Mouse (Mus musculus): ENCODE measurements around the gene Atm. TPM values are rescaled to one million over a fixed set of nuclear protein-coding genes. Genes with fewer than 3 reads are reported as not detected.

Atm gene
- 21.7 and 22.8 TPM in 2 replicates for polyA plus RNA-seq (2016; fragmentation: Nextera tagmentation; extraction: Ambion mirVana)

DNA sequence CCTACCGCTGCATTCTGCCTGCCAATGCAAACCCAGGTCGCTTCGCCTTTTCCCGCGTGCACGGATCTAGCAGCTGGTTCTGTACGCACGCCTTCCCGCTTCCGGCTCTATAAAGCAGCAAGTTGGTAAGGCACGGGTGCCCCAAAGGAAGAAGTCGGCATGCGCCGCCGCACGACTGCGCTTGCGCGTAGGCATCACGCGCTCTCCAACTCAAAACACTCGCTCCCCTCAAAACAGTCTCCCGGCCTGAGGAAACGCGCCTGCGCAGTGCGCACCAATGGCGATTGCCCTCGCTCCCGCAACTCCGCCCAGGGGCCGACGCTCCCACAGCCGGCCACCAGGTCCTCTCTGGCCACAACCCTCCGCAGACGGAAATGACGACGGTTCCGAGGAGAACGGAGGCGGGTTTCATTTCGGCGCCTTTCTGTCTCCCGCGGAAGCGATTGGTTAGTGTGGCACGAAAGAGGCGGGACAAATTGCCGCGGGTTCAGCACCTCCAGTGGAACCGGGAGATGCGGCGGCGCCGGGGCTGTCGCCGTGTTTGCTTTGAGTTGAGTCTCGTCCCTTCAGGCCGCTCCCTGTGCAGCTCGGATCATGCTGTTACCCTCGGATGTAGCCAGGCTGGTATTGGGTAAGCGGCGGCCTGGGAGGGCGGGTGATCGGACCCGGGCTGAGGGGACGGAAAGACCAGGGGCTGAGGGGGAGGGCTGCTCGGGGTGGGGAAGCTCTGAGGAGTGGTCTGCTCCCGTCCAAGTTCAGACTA, at the start of gene Atm, which contains the start of gene Npat:
Atm (minus strand) TSS at position 183 of the 763 bp plus-strand sequence.
Npat (plus strand) TSS at position 490 of the 763 bp plus-strand sequence.
- Histone ChIP-seq H3K27ac (peak within 1 kb of the TSS; percentile 93), H3K9ac (peak within 1 kb of the TSS; percentile 94), H3K4me2 (peak within 1 kb of the TSS; percentile 90), H3K4me3 (replicated peaks) (peak within 1 kb of the TSS; percentile 85), H3K4me1 (peaks cover 28% of the 10 kb centered on the region), H3K36me3 (replicated peaks) (0 out of 2 replicates have a peak, but pooled peaks cover 3% of the 10 kb centered on the region), H3K9me3 (no peaks in the 10 kb centered on the region), H3K27me3 (no peaks in the 10 kb centered on the region)
- WGBS = under 1% methylated on average over 69 of the region's 69 CpGs
- ATAC-seq (ENCODE audit: low FRiP score) = peak; percentile 99

DNA sequence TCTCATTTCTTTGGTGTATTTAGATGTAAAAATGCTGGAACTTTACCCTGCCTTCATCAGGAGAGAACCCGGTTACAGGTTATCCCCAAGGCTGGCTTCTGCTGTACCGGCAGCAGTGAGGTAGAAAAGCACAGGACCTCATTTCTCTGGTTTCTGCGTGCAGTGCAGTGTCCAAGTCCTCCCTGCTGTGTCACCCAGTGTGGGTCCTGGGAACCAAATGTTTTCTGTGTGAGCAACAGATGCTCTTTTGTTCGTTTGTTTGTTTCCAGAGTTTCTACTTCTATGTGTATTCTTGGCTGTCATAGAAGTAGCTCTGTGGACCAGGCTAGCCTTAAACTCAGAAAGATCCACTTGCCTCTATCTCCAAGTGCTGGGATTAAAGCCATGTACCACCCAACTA, 45.3 kb upstream of the Atm start:
- H3K9me3 ChIP-seq = no peaks in the 10 kb centered on the region
- H3K36me3 ChIP-seq (replicated peaks) = peaks cover 64% of the 10 kb centered on the region
- no peak for ATAC-seq (ENCODE audit: low FRiP score)
- H3K4me3 ChIP-seq (replicated peaks) = no peak overlapping the region
- no peaks in the 10 kb centered on the region for H3K27me3 ChIP-seq
- no peaks in the 10 kb centered on the region for H3K4me1 ChIP-seq
- H3K27ac ChIP-seq = no peak overlapping the region
- WGBS = 84% methylated on average over 4 of the region's 4 CpGs
- H3K4me2 ChIP-seq = no peak overlapping the region
- H3K9ac ChIP-seq = no peak overlapping the region

DNA sequence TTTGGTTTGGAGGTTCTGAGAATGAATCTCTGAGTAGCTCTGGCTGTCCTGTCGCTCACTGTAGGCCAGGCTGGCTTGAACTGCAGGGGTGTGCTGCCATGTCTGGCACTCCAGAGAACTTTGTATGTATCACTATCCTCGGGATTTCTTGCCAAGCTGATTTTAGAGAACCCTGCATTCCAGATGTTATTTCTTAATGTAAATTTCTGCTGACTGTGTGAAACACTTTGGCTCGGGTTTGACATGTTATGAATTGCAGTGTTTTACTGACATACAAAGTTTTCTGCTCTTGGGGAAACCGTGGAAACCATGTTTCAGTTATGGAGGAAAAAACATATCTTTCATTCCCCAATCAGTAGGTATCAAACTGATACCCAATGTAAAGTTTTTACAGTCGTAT, 39.2 kb upstream of the Atm start:
- Histone ChIP-seq H3K9ac (no peak overlapping the region), H3K27me3 (no peaks in the 10 kb centered on the region), H3K36me3 (replicated peaks) (peaks cover 51% of the 10 kb centered on the region), H3K9me3 (no peaks in the 10 kb centered on the region), H3K4me3 (replicated peaks) (no peak overlapping the region), H3K4me1 (no peaks in the 10 kb centered on the region), H3K4me2 (no peak overlapping the region), H3K27ac (no peak overlapping the region)
- 87% methylated on average over 5 of the region's 5 CpGs for WGBS
- ATAC-seq (ENCODE audit: low FRiP score) = no peak

DNA sequence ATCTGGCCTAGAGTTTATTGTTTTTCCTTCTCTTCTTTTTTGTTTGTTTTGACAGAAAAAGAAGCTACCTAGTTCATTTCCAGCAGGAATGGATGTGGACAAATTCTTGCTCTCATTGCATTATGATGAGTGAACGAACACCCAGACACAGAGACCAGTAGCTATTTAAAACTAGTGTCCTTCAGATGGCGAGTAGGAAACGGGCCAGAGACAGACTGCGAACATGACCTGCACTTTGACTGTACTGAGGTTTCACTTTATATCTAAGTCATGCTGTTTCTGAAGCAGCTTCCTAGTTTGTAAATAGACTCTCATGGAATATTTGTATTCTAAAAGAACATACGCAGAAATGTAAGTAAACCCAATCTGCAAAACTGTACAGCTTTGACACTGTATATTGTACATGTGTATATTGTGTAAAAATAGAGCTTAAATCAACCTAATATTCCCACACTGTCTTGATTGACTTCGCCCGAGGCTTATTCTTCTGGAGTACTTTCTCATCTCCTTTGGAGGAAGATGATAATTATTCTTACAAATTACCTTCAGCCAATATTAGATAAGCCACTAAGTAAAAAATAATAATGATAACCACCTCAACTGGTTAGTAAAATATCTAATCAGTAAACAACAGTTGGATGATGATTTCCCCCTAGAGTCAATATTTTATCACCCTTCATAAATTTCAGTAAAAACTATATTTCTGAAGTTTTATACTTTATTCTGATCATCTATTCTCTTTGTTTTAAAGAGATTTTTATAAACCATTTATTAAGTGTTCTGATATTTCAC, 36.2 kb upstream of the Atm start:
- H3K4me1 ChIP-seq = no peaks in the 10 kb centered on the region
- H3K4me2 ChIP-seq = no peak overlapping the region
- no peak overlapping the region for H3K27ac ChIP-seq
- H3K36me3 ChIP-seq (replicated peaks) = peaks cover 49% of the 10 kb centered on the region
- H3K27me3 ChIP-seq = no peaks in the 10 kb centered on the region
- no peak for ATAC-seq (ENCODE audit: low FRiP score)
- H3K4me3 ChIP-seq (replicated peaks) = no peak overlapping the region
- WGBS = 94% methylated on average over 7 of the region's 7 CpGs
- no peaks in the 10 kb centered on the region for H3K9me3 ChIP-seq
- no peak overlapping the region for H3K9ac ChIP-seq

DNA sequence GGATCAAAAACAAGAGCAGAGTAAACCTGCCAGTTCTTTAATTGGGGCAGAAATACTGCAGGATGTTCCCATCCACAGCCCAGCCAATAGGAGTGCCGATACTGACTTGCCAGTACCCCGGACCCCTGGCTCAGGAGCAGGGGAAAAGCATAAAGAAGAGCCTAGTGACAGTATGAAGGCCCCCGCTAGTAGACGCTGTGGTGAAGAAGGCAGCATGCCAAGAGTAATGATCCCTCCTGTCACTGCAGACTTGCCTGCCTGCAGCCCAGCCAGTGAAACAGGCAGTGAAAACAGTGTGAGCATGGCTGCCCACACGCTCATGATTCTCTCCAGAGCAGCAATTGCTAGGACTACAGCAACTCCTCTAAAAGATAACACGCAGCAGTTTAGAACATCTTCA, 34.1 kb upstream of the Atm start:
- H3K9me3 ChIP-seq = no peaks in the 10 kb centered on the region
- H3K4me2 ChIP-seq = no peak overlapping the region
- no peak for ATAC-seq (ENCODE audit: low FRiP score)
- no peaks in the 10 kb centered on the region for H3K4me1 ChIP-seq
- no peaks in the 10 kb centered on the region for H3K27me3 ChIP-seq
- peaks cover 65% of the 10 kb centered on the region for H3K36me3 ChIP-seq (replicated peaks)
- WGBS = 89% methylated on average over 6 of the region's 6 CpGs
- H3K9ac ChIP-seq = no peak overlapping the region
- H3K27ac ChIP-seq = no peak overlapping the region
- no peak overlapping the region for H3K4me3 ChIP-seq (replicated peaks)

DNA sequence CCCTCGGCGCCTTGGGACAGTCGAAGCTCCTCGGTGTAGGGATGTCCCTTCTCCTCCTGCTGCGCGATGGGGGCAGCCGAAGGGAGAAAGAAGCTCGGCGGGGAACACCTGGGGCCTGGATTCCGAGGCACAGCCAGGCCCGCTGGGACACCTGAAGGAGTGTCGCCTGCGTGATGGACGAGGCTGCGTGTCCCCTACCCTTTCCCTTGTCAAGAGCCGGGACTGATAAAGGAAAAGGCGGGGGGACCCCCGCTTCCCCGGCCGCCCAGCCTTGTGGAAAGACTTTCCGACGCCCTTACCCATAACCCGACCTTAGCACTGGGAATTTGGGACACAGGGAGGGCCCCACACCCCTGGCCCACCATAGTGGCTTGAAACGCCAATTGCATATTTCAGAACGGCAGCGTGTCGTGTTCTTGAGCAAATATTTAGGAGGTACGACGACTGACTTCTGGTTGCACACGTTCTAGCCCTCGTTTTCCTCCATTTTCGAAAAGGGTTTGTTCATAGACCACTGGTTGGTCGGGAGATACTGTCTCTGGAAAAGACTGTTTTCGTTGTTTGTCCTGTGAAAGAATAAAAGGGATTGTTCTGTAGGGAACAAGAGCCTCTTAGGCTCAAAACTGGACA, 911 bp upstream of the Atm start:
- peak overlapping the region; percentile 94 for H3K9ac ChIP-seq
- ATAC-seq (ENCODE audit: low FRiP score) = no peak; the same call in 1 of the 2 replicates
- 0 out of 2 replicates have a peak, but pooled peaks cover 3% of the 10 kb centered on the region for H3K36me3 ChIP-seq (replicated peaks)
- no peaks in the 10 kb centered on the region for H3K27me3 ChIP-seq
- peak overlapping the region; percentile 93 for H3K27ac ChIP-seq
- H3K4me2 ChIP-seq = peak overlapping the region; percentile 90
- H3K4me3 ChIP-seq (replicated peaks) = peak overlapping the region; percentile 85
- no peaks in the 10 kb centered on the region for H3K9me3 ChIP-seq
- under 1% methylated on average over 31 of the region's 34 CpGs for WGBS
- H3K4me1 ChIP-seq = peaks cover 28% of the 10 kb centered on the region

DNA sequence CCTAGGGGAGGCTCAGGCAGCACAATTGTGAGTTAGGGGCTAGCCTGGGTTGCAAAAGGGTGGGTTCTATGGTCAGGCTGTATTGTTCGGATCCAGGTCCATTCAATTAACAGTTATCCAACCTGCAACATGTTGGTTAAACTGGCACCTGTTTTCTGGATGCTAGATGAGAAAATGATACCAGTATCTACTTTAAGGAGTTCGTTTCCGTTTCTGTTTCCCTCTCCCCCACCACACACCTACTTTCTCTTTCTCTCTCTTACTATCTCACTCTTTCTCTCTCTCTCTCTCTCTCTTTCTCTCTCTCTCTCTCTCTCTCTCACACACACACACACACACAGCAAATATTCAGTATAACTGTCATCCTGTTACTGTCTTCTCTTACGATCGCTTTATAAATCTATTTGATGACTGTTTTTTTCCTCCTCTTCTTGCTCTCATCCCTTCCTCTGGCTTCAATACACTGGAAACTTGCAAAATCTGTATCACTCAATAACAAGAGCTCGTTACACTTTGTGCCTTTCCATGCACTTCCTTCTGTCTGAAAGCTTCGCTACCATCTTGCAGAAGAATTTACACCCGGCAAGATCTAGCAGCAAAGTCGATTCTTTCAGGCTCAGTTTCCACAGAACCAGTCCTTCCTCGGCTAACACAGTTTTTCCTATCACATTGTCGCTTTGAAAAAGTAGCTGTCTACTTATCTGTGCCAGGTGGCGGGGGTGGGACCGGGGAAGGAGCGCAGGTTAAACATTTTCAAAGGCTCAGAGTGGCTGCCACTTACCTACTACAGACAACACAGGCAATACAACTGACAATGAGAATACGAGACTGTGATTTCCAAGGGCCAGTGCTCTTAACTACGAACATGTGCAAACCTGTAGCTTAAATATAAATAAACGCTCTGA, 872 bp downstream of the Atm start:
- Histone ChIP-seq H3K27ac (peak overlapping the region; percentile 85), H3K4me2 (peak overlapping the region; percentile 82), H3K4me1 (peaks cover 28% of the 10 kb centered on the region), H3K4me3 (replicated peaks) (peak overlapping the region; percentile 85), H3K9ac (peak overlapping the region; percentile 65), H3K36me3 (replicated peaks) (peaks cover 6% of the 10 kb centered on the region), H3K27me3 (no peaks in the 10 kb centered on the region), H3K9me3 (no peaks in the 10 kb centered on the region)
- WGBS = 22% methylated on average over 17 of the region's 17 CpGs
- ATAC-seq (ENCODE audit: low FRiP score) = no peak

DNA sequence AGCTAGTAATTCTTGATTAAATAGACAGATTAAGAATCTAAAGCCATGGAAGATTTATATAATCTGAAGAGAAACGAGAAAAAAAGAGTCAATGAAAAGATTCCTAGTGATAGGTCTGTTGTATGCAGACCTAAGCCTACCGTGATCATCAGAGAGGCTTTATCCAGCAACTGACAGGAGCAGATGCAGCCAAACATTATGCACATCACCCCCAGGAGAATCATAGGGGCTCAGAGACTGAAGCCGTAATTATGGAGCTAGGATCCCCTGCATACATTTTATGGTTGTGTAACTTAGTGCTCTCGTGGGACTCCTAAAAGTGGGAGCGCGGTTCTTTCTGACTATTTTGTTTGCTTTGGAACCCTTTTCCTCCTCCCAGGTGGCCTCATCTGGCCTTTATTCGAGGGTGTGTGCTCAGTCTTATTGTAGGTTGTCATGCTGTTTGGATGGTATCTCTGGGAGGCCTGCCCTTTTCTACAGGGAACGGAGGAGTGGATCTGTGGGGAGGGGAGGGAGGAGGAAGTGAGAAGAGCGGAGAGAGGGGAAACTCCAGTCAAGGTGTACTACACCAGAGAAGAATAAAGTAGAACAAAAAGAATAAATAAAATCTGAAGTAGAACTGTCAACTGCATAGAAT, 19.0 kb downstream of the Atm start:
- no peak overlapping the region for H3K27ac ChIP-seq
- no peaks in the 10 kb centered on the region for H3K9me3 ChIP-seq
- no peaks in the 10 kb centered on the region for H3K4me1 ChIP-seq
- no peak overlapping the region for H3K4me3 ChIP-seq (replicated peaks)
- H3K36me3 ChIP-seq (replicated peaks) = peaks cover 31% of the 10 kb centered on the region
- H3K27me3 ChIP-seq = no peaks in the 10 kb centered on the region
- no peak for ATAC-seq (ENCODE audit: low FRiP score)
- H3K4me2 ChIP-seq = no peak overlapping the region
- 85% methylated on average over 9 of the region's 9 CpGs for WGBS
- H3K9ac ChIP-seq = no peak overlapping the region

DNA sequence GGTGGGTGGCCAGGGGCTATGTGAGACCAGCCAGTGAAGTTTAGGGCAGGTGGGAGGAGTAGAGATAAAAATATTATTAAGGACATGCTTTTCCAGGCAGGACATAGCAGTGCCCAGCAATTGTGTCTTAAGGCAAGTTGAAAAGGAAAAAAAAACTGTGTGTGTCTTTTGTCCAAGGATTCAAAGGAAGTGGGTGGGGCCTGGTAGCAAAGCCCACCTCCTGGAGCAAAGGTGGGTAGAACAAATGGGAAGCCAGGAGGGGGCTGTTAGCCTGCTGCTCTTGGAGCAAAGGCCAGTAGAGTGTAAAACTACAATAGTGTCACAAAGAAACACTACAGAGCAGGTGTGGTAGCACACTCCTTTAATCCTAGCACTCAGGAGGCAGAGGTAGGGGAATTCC, 22.4 kb downstream of the Atm start:
- peaks cover 36% of the 10 kb centered on the region for H3K36me3 ChIP-seq (replicated peaks)

DNA sequence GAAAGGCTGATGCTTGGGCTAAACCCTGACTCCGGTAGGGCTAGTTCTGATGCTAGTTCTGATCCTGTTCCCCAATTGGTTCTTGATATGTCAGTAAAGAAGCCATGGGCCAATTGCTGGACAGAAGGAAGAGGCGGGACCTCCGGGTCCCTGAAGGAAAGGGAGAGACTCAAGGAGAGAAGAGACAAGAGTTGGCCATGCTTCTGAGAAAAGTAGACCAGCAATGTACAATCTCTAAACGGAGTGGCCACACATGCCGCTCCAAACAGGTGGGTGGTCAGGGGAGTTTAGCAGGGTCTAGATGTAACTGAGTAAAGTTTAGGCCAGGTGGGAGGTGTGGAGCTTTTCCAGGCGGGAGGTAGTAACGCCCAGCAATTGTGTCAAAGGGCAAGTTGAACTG, 28.5 kb downstream of the Atm start:
- no peak overlapping the region for H3K4me2 ChIP-seq
- H3K9me3 ChIP-seq = no peaks in the 10 kb centered on the region
- H3K9ac ChIP-seq = no peak overlapping the region
- WGBS = 92% methylated on average over 7 of the region's 7 CpGs
- no peak overlapping the region for H3K4me3 ChIP-seq (replicated peaks)
- no peak overlapping the region for H3K27ac ChIP-seq
- peaks cover 31% of the 10 kb centered on the region for H3K36me3 ChIP-seq (replicated peaks)
- no peaks in the 10 kb centered on the region for H3K4me1 ChIP-seq
- H3K27me3 ChIP-seq = no peaks in the 10 kb centered on the region
- ATAC-seq (ENCODE audit: low FRiP score) = no peak

More for the DNA sequence above, 22.4 kb downstream of the Atm start:
- no peak overlapping the region for H3K9ac ChIP-seq
- ATAC-seq (ENCODE audit: low FRiP score) = no peak
- no peak overlapping the region for H3K4me2 ChIP-seq
- no peaks in the 10 kb centered on the region for H3K4me1 ChIP-seq
- H3K27me3 ChIP-seq = no peaks in the 10 kb centered on the region
- H3K9me3 ChIP-seq = no peaks in the 10 kb centered on the region
- no peak overlapping the region for H3K27ac ChIP-seq
- H3K4me3 ChIP-seq (replicated peaks) = no peak overlapping the region

DNA sequence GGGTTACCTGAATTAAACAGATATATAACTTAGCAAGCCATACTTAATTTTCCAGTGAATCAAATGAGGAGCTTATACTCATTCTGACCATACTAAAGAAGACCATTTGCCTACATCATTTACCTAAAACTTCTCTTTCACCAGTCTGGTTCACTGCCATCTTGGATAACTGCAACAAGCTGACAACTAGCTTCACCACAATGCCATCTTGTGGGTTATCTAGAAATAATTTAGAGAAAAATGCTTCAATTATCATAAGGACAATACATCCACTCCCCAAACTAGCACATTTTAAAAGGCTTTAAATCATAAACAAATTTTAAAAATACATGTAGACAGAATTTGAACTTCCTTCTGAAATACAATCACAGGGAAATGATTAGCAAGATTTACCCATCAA, 50.7 kb downstream of the Atm start:
- no peaks in the 10 kb centered on the region for H3K9me3 ChIP-seq
- no peak overlapping the region for H3K4me3 ChIP-seq (replicated peaks)
- no peak overlapping the region for H3K4me2 ChIP-seq
- no peak for ATAC-seq (ENCODE audit: low FRiP score)
- peaks cover 43% of the 10 kb centered on the region for H3K36me3 ChIP-seq (replicated peaks)
- H3K27ac ChIP-seq = no peak overlapping the region
- H3K27me3 ChIP-seq = no peaks in the 10 kb centered on the region
- no peak overlapping the region for H3K9ac ChIP-seq
- no peaks in the 10 kb centered on the region for H3K4me1 ChIP-seq

Measured in forebrain, embryonic 12.5 days (tissue).